Mouse (Mus musculus) brown adipose tissue, adult 24 weeks (tissue): ENCODE results near the gene Hlf. TPM values are rescaled to one million over a fixed set of nuclear protein-coding genes. Genes with fewer than 3 reads are reported as not detected.

ENCODE experiments used
- H3K27ac ChIP-seq: fragments of 200-500 bp; replicated peaks from 2 replicates; pipeline ENCODE4 v1.5.1; 2012; ENCODE audit warnings: low read depth, mild to moderate bottlenecking, low read length
- H3K4me1 ChIP-seq: fragments of 200-500 bp; 2 replicates; pipeline ENCODE4 v1.6.1; 2012; ENCODE audit warnings: low read length, mixed read lengths; ENCODE audit not compliant: control insufficient read depth, insufficient read depth, insufficient read length
- H3K4me3 ChIP-seq: fragments of 200-500 bp; 2 replicates; pipeline ENCODE4 v1.5.1; 2012; ENCODE audit warnings: low read depth, mild to moderate bottlenecking, low read length, moderate library complexity; ENCODE audit not compliant: insufficient read depth
- polyA plus RNA-seq: library from polyadenylated mRNA; stranded (reverse); fragments of >200 nt; gene quantifications from 2 replicates; pipeline ENCODE4 v1.2.4, GENCODE M21; 2012; ENCODE audit not compliant: missing spikeins, insufficient read depth, insufficient read length

Hlf gene
- polyA plus RNA-seq, 1 experiment, result 32.9 TPM

GRCm38 (mm10) chr11:90360536-90360935, 30.2 kb downstream of the Hlf start:
- H3K4me3 ChIP-seq, result no peak overlapping the region
- peaks cover 17% of the 10 kb centered on the region for H3K4me1 ChIP-seq
- no peak overlapping the region for H3K27ac ChIP-seq

DNA sequence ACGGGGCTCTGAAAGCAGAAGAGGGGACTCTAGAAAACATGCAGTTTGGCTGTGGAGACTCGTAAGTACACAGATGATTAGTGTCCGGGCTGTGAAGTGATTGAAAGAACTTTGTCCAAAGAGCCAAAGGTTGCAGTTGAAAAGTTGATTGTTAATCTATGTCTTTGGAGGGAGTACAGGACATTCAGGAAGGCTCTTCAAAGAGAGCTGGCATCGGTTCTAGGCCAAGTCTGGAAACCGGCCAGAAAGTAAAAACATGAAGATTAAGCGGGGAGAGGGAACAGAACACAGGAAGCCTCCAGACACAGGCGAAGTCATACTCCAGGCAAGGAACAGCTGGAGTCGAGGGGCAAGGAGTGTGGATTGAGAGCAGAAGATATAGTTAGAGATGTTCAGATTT, 32.6 kb downstream of the Hlf start:
- peaks cover 11% of the 10 kb centered on the region for H3K4me1 ChIP-seq
- no peak overlapping the region; the same call in 1 of the 2 replicates for H3K27ac ChIP-seq
- no peak overlapping the region for H3K4me3 ChIP-seq

GRCm38 (mm10) chr11:90357371-90357770, 33.3 kb downstream of the Hlf start:
- H3K4me3 ChIP-seq, result no peak overlapping the region
- H3K27ac ChIP-seq, result peak overlapping the region; percentile 74
- H3K4me1 ChIP-seq, result peaks cover 11% of the 10 kb centered on the region

- no peak overlapping the region for H3K4me3 ChIP-seq
- peaks cover 11% of the 10 kb centered on the region for H3K4me1 ChIP-seq
- peak overlapping the region; percentile 74 for H3K27ac ChIP-seq
These were observed 34.0 kb downstream of the Hlf start for GRCm38 (mm10) chr11:90356495-90357304.

GRCm38 (mm10) chr11:90356036-90356435, 34.7 kb downstream of the Hlf start:
- no peak overlapping the region for H3K4me3 ChIP-seq
- peak overlapping the region; percentile 43; the same call in 1 of the 2 replicates for H3K27ac ChIP-seq
- H3K4me1 ChIP-seq, result peaks cover 11% of the 10 kb centered on the region

DNA sequence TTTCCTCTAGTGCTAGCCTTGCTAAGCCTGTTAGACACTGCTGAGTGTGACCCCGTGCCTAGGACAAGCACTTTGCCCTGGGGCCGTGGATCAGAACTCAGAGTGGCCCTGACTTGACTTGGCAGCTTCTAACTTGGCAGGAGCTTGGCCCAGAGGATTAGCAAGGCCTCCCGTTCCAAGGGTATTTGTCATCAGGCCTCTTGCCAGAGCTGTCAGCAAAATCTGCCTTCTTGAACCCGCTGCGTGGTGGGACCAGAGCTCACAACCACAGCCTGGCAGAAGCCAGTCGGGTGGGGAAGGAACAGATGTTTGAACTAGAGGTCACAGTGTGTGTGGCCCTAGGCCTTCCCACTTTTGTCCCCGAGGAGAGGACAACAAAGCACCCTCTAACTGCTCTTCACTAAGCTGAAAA, 35.4 kb downstream of the Hlf start:
- Histone ChIP-seq H3K27ac (peak overlapping the region; percentile 87), H3K4me1 (peaks cover 11% of the 10 kb centered on the region)

GRCm38 (mm10) chr11:90352696-90353095, 38.0 kb downstream of the Hlf start:
- Histone ChIP-seq H3K4me3 (no peak overlapping the region), H3K27ac (no peak overlapping the region), H3K4me1 (peaks cover 11% of the 10 kb centered on the region)

More for the DNA sequence above, 35.4 kb downstream of the Hlf start:
- H3K4me3 ChIP-seq, result no peak overlapping the region

DNA sequence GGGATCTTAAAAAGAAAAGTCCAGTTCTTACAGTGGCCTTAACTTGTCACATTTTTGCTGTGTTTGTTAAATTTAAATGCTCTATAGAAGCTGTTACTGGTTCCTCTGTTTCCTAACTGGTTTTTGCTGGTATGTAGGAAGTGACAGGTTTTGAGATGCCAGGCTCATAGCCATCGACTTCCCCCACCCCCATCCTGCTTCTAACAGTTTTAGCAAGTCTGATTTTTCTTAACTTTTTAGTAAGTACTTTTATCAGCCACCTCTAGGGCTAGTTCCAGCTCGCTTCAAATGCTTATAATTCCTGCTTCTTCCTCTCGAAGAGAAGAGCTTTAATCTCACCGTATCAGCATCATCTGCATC, 40.6 kb downstream of the Hlf start:
- Histone ChIP-seq H3K4me1 (no peaks in the 10 kb centered on the region; the same call in 1 of the 2 replicates), H3K4me3 (no peak overlapping the region), H3K27ac (no peak overlapping the region)

- Histone ChIP-seq H3K4me3 (no peak overlapping the region), H3K4me1 (no peaks in the 10 kb centered on the region; the same call in 1 of the 2 replicates), H3K27ac (no peak overlapping the region)
These were observed 41.1 kb downstream of the Hlf start for GRCm38 (mm10) chr11:90349486-90350152.

DNA sequence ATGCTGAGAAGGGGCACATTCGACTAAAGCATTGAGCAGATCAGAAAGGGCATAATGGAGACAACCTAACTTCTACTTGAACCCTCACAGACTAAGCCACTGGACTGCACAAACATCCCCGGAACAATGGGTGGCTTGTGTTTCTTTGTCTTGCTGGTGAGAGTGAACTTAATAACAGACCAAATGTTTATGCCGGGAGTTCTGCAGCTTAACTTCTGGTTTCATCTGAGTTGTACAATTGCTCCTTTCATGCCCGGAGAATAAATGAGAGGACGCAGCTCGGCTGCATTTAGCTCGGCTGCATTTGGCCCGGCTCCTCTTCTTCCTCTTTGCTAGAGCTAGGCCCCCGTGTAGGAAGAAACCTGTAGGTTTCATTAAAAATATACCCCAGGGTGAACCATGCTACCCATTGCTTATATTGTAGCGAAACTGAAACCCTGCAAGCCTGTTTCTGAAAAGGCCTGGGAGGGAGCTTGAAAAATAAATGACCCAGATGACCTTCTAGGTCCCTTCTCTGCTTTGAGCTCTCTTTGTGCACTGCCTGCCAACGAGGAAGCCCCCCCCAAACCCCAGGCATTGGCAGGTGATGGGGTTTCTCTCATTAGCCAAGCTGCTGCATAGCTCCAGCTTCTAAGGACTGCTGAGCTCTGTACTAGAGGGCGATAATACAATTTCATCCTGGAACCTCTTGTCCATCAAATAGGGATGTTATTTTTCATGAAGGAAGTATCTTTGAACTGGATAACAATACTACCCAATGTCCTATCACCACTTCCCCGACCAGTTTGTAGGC, 42.8 kb downstream of the Hlf start:
- Histone ChIP-seq H3K27ac (no peak overlapping the region), H3K4me1 (peaks cover 4% of the 10 kb centered on the region), H3K4me3 (no peak overlapping the region)

GRCm38 (mm10) chr11:90345746-90346145, 44.9 kb downstream of the Hlf start:
- Histone ChIP-seq H3K4me1 (peaks cover 6% of the 10 kb centered on the region), H3K27ac (no peak overlapping the region), H3K4me3 (no peak overlapping the region)

GRCm38 (mm10) chr11:90342858-90343257, 47.8 kb downstream of the Hlf start:
- Histone ChIP-seq H3K4me1 (peaks cover 6% of the 10 kb centered on the region), H3K4me3 (no peak overlapping the region), H3K27ac (peak overlapping the region; percentile 62)

DNA sequence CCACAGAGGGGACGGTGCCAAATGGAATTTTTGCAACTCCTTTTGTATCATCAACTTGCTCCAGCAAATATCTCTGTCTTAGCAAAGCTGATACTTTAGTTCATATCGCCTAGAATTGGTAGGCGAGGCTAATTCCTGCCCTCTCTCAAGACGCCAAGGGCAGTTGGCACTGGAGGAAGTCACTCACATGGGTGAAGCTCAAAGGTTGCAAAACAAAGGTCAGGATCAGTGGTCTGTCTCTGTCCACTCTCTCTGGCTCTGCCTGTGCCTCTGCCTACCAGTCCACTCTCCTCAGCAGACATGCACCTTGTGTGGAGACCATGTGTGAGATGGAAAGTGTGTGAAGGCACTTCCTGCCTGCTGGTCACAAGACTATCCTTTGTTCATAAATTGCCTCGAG, 48.4 kb downstream of the Hlf start:
- Histone ChIP-seq H3K27ac (peak overlapping the region; percentile 52), H3K4me1 (peaks cover 6% of the 10 kb centered on the region), H3K4me3 (no peak overlapping the region)

- Histone ChIP-seq H3K4me3 (0 out of 2 replicates have a peak overlapping the region, but pooled peaks have one; percentile 25), H3K4me1 (peaks cover 6% of the 10 kb centered on the region), H3K27ac (peak overlapping the region; percentile 15; the same call in 1 of the 2 replicates)
These were observed 49.9 kb downstream of the Hlf start for GRCm38 (mm10) chr11:90340836-90341235.

DNA sequence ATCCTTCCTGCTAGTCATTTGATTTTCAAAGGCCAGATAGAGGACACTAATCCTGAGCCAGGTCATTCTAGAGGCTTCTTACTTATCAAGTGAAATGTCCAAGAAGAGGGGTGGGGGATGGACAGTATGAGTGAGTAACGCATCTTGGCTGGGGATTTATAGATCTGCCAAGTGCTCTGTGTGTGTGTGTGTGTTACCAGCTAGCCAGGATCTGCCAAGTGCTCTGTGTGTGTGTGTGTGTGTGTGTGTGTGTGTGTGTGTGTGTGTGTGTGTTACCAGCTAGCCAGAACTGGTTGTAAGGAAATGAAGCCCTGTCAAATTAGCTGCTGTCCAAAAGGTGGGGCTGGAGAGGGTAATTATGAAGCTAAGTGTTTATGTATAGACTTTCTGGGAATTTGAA, 55.9 kb downstream of the Hlf start:
- H3K27ac ChIP-seq, result no peak overlapping the region
- no peak overlapping the region for H3K4me3 ChIP-seq
- H3K4me1 ChIP-seq, result no peaks in the 10 kb centered on the region
